Mouse (Mus musculus): ENCODE results near the gene Ddx54.

The Ddx54 gene

GRCm38 (mm10) chr5:120583511-120583910 lies 29.0 kb upstream of the Ddx54 start:
- no peak for DNase-seq

DNA sequence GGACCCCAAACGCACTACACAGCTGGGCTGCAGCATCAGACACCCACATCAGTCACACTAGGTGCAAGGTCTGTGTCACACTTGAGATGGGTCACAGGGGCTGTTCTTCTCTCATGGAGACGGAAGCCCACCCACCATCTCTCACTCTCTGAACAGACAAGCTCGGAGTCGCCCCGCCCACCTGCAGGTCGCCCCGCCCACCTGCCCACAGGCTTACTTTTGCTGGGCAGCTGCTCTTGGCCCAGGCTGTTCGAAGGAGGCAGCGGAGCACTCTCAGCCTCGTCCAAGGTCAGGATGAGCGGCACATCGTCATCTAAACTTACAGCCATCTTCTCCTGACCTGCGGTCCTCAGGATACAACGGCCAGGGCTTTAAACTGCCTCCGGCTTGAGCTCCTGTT lies 27.6 kb upstream of the Ddx54 start:
- DNase-seq, result peak; percentile 45

DNA sequence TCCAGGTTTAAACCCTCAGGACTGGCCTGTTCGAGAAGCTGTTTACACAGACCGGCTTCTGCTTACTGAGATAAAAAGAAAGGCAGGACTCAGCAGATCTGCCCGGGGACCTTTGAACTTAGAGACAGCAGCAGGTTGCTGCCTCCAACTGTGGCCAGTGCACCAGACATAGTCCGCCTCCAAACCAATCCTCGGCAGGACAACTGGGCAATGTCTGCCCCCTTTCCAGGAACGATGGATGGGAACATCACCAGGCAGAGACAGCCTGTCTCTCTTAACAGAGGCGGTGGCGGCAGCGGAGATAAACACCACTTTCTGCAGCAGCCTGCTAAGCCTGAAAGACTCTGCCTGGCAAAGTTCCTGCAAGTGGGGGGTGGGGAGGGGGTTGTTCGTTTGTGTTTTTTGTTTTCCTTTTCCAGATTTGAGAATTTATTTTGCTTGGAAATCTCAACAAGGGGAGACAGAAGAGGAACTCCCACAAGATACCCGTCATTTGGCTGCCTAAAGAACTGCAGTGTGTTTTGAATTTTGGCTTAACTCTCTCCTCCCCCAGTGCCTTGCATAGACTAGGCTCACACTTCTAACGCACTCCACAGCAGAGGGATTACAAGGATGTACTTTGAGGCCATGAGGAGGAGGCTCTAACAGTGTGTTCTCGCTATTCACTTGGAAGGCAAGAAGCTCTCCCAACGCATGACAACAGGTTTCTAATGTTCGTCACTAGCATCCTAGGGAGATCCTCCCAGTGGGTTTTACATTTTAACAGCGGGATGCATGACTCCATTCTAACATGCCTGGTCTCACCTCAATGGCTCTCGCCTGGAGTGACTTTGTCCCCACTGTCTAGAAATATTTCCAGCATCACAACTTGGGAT lies 25.6 kb upstream of the Ddx54 start:
- DNase-seq, result peak; percentile 59

DNA sequence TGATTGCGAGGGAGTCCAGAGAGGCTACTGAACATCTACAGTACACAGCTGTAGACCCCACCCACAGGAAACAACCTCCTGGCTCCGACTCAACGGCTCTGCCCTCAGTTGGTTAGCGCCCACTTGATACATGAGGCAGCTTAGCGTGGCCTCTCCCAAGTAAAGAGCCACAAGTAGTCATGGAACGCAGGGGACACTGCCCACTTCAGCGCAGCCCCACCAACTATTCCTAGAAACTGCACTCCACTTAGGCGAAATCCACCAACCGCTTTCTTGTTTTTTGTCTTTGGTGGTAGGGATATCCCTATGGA lies 25.0 kb upstream of the Ddx54 start:
- DNase-seq, result peak; percentile 66

- no peak for DNase-seq
Measured at GRCm38 (mm10) chr5:120587940-120588568, 24.5 kb upstream of the Ddx54 start.

DNA sequence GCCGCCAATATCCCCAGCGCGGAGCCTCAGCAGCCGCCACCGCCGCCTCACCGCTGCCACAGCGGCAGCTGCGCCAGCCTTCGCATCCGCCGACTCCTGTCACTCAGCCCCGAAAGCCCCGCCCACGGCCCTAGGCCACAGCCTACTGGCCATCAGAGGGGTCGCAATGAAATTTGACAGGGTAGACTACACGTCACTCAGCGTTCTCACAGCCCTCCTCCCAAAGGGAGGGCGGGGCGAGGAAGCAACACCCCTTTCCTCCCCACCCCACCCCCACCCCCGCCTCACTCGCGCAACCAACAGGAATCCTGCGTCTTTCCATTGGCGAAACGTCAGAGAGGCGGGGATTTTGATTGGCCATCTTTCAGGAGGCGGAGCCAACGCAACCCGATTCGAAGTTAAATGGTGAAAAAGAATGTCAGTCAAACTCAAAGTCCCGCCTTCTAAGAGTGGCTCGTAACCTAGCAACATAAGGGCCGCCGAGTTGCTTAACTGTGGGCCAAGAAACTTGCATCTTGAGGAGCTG lies 23.9 kb upstream of the Ddx54 start, which contains the start of the genes Tpcn1 and Iqcd:
Gene Tpcn1, minus strand, starts transcription at position 105 of the 526 bp plus-strand sequence.
Gene Iqcd, plus strand, starts transcription at position 448 of the 526 bp plus-strand sequence.
- peak; percentile 100 for DNase-seq

GRCm38 (mm10) chr5:120590356-120591010 lies 22.1 kb upstream of the Ddx54 start:
- peak; percentile 68 for DNase-seq

DNA sequence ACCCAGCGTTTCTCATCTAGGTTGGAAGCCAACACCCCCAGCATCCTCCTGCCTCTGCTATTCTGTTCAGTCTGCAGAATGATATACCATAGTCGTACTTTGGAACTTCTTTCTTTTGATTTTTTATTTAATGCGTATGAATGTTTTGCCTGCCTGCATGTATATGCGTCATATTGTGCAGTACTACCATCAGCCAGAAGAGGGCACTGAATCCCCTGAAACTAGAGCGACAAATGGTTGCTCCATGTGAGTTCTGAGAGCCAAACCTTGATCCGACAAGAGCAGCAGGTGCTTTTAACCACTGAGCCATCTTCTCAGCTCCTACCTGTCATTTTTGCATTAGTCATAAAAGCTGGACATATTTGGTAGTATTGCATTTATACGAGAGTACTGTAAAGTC lies 20.4 kb upstream of the Ddx54 start:
- peak; percentile 65 for DNase-seq

DNA sequence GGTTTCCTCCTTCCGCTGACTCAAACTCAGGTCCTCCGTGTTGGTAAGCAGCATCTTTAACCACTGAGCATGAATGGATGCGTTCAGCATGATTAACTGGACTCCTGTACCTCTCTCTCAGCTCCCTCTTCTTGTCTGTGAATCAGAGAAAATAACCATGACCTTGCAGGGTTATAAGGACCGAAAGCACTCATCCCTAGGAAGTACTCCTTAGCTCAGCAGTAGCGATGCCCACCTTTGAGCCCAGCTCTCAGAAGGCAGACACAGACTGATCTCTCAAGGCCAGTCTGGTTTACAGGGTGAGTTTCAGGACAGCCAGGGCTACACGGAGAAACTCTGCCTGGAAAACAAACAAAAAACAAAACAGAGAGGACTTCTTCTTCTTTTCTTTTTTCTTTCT lies 18.1 kb upstream of the Ddx54 start:
- DNase-seq, result no peak

DNA sequence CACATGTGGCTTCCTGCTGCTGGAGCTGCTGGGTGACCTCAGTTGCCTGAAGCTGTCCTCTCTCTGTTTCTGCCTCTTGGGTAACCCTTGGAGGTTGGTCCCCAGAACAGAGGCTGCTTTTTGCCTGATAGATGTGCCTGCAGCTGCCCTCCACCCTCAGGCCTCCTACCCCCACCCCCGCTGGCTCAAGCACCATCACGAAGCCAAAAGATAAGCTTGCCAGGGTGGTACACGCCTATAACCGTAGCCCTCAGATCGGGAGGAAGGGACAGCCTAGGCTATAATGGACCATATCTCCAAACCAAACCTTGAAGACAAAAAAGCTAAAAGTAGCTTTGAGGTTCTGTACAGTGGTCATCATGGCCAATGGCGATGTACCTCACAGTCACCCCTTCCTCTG lies 12.9 kb upstream of the Ddx54 start:
- DNase-seq, result no peak

GRCm38 (mm10) chr5:120600946-120601668 lies 11.4 kb upstream of the Ddx54 start:
- DNase-seq, result peak; percentile 57

DNA sequence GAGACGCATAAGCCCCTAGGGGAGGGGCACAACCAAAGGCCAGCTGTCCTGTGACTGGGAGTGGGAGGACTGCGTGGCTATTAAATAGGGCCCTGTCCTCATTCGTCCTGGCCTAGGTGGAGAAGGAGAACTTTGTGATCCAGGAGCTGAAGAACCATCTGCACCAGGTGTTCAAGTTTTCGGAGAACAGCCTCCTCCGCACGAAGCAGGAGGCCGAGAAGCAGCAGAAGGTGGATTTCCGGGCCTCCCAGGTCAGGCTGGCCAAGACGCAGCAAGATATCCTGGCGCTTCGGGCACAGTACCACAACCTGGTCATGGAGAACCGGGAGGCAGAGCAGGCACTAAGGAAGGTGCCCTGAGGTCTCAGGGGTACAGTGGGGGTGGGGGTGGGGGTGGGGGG lies 10.3 kb upstream of the Ddx54 start:
- no peak for DNase-seq

DNA sequence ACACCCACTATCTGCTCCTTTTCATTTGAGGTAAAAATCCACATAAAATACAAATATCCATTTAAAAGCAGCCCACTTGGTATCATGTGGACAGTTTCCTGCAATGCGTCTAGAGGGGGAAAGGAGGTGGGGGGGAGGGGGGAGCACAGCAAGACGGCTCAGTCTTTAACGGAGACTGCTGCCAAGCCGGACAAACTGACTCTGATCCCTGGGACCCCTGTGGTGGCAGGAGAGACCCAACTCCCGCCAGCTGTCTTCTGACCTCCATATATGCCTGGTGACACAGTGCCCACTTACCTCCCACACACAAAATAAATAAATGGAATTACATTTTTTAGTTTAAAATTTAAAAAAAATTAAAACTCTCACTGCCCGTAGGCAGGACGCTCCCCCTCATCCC lies 9.0 kb upstream of the Ddx54 start:
- no peak for DNase-seq

DNA sequence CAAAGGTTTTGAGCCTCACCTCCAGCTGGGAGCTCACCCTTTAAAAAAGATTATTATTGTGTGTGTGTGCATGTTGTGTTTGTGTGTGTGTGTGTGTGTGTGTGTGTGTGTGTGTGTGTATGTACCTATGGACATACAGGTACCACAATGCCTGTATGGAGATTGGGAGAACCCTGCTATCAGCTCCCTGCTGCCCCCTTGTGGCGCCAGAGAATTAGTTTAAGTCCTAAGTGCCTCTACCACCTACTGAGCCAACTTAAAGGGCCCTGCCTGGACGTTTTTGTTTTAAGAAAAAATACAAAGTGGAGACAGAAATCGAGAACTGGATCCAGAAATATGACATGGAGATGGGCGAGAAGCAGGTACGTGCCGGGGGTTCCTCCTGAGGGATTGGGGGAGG lies 7.7 kb upstream of the Ddx54 start:
- peak; percentile 96 for DNase-seq

- peak; percentile 25 for DNase-seq
Measured at GRCm38 (mm10) chr5:120605241-120605661, 7.3 kb upstream of the Ddx54 start.

GRCm38 (mm10) chr5:120605688-120606087 lies 6.9 kb upstream of the Ddx54 start:
- peak; percentile 93 for DNase-seq

DNA sequence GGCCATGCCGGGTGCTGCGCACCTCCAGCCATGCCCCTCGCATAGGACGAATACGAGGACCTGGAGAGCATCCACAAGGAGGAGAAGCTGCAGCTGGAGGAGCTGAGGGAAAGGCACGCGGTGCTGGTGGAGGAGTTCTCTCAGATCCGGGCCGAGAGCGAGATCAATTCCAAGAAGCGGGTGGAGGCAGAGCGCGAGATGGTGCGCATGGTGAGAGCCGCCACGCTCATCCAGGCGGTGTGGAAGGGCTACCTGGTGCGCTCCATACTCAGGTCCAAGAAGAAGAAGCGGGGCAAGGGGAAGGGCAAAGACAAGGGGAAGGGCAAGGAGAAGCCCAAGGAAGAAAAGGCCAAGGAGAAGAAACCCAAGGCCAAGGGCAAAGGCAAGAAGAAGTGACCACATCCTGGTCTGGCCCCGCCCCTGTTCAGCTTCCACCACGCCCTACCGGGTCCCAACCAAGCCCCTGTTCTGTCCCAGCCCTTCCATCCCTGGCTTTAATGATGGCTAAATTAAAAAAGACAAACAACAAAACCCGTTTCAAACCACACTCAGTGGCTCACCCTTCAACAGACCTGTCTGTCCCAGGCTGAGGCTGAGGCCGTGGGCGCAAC lies 5.8 kb upstream of the Ddx54 start:
- no peak for DNase-seq

DNA sequence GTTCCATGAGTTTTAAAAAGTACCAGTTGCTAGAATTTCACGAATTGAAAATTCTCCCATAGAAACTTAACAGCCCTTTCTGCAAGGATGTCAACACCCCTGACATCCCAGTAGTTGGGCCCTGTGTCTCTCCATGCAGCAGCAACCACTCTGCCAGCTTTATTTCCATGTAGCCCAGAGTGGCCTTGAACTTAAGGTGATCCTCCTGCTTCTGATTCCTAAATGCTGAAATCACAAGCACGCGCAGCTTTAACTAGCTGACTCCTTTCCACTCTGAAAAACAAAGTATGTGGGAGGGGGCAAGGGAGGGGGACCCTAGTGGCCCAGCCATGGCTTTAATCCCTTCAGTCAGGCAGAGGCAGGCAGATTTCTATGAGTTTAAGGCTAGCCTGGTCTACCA lies 5.2 kb upstream of the Ddx54 start:
- no peak for DNase-seq

GRCm38 (mm10) chr5:120609246-120609775 lies 3.2 kb upstream of the Ddx54 start:
- DNase-seq, result no peak

- DNase-seq, result no peak
Measured at GRCm38 (mm10) chr5:120610906-120611305, 1.6 kb upstream of the Ddx54 start.

- peak; percentile 33 for DNase-seq
Measured at GRCm38 (mm10) chr5:120611416-120611815, 1.1 kb upstream of the Ddx54 start.

All from thymus, postnatal 4 days (tissue).